ENCODE assay signal across 10 mouse cellular contexts in genomic region chr5:64029622-64030145, GRCm38 (mm10).
DNase-seq lines count a peak whose midpoint lies in the region; ATAC-seq and TF ChIP-seq lines count a peak whose summit lies in the region.
"Had no signal": no experiment of that assay in that cellular context is flagged by ENCODE, and none has a peak within 500 bp of the region (broad histone marks: within the 10 kb centered on the region; RNA-seq: fewer than 3 reads in every experiment).

No protein-coding gene starts in this region.

- 19% methylated on average over 7 of the region's 7 CpGs for WGBS in spleen, adult 2 months
- WGBS in bone marrow, adult 2 months: 13% methylated on average over 7 of the region's 7 CpGs
- 46% methylated on average over 7 of the region's 7 CpGs for WGBS in lung, embryonic 14.5 days

- DNase-seq in spleen, adult 2 months (ENCODE audit: low read depth in 1 of 2, low spot score in 2 of 2): peak; percentile 45 to 58
- no peak for DNase-seq in spleen, adult 12 weeks (ENCODE audit: low spot score)
- peak; percentile 45 for DNase-seq in lung, embryonic 14.5 days
- no peak for DNase-seq in ovary, postnatal 10 days (ENCODE audit: low spot score)
- no peak for DNase-seq in left cerebral cortex, postnatal 4 days
- no peak for DNase-seq in adrenal gland, adult (ENCODE audit: inconsistent age in 2 of 2, low spot score in 1 of 2)
- DNase-seq: retina, postnatal 1 day had no signal

- no peak for ATAC-seq in lung, embryonic 14.5 days (ENCODE audit: insufficient read depth)
- peak; percentile 90 for ATAC-seq in neutrophil, adult 5-6 weeks (ENCODE audit: extremely low read depth, insufficient number of reproducible peaks, low FRiP score, poor library complexity, severe bottlenecking)

- no peak overlapping the region for H3K9ac ChIP-seq in lung, embryonic 14.5 days

- TF ChIP-seq POLR2A in spleen, adult 2 months (IDR thresholded peaks at IDR 0.05; ENCODE audit: low read depth, low read length): no peak
- TF ChIP-seq POLR2A in bone marrow, adult 2 months (IDR thresholded peaks at IDR 0.05; ENCODE audit: borderline replicate concordance, control insufficient read depth, low read depth, low read length): no peak

- H3K36me3 ChIP-seq in spleen, adult 2 months (ENCODE audit: control insufficient read depth, insufficient read depth, low read length): no peaks in the 10 kb centered on the region
- H3K36me3 ChIP-seq in lung, embryonic 14.5 days (ENCODE audit: insufficient read depth): no peaks in the 10 kb centered on the region

- no peak overlapping the region for H3K4me3 ChIP-seq in spleen, adult 2 months (ENCODE audit: extremely low read depth, insufficient read depth, insufficient read length)
- no peak overlapping the region for H3K4me3 ChIP-seq in bone marrow, adult 2 months (replicated peaks; ENCODE audit: control insufficient read depth, low read depth, low read length)
- no peak overlapping the region for H3K4me3 ChIP-seq in lung, embryonic 14.5 days (ENCODE audit: low read depth, low read length)
- H3K4me3 ChIP-seq: layer of hippocampus, adult 2 months had no signal

- no peaks in the 10 kb centered on the region for H3K9me3 ChIP-seq in lung, embryonic 14.5 days (ENCODE audit: low read depth, low read length)

- no peaks in the 10 kb centered on the region for H3K27me3 ChIP-seq in spleen, adult 2 months (ENCODE audit: control insufficient read depth, insufficient read depth, low read length)
- H3K27me3 ChIP-seq in lung, embryonic 14.5 days (ENCODE audit: insufficient read depth, low read length): no peaks in the 10 kb centered on the region

- intact Hi-C loops in left cerebral cortex, postnatal 4 days (cut with DNase I): no loop called here

- peaks cover 8% of the 10 kb centered on the region for H3K4me1 ChIP-seq in spleen, adult 2 months (ENCODE audit: control insufficient read depth, insufficient read depth, insufficient read length)
- peaks cover 5% of the 10 kb centered on the region for H3K4me1 ChIP-seq in bone marrow, adult 2 months (ENCODE audit: control insufficient read depth, insufficient read depth, low read length)
- H3K4me1 ChIP-seq in lung, embryonic 14.5 days (ENCODE audit: insufficient read depth): no peaks in the 10 kb centered on the region

- no peak overlapping the region for H3K27ac ChIP-seq in spleen, adult 2 months (ENCODE audit: insufficient read depth, low read length)
- H3K27ac ChIP-seq in bone marrow, adult 2 months (ENCODE audit: control insufficient read depth, insufficient read depth, low read depth, low read length, poor library complexity): peak overlapping the region; percentile 93
- H3K27ac ChIP-seq in lung, embryonic 14.5 days (ENCODE audit: low read depth): no peak overlapping the region

- no peak for TF ChIP-seq CTCF in spleen, adult 2 months (IDR thresholded peaks at IDR 0.05; ENCODE audit: extremely low read depth, insufficient read depth, insufficient read length, insufficient replicate concordance)
- TF ChIP-seq CTCF in bone marrow, adult 2 months (IDR thresholded peaks at IDR 0.05; ENCODE audit: control insufficient read depth, insufficient read depth, low read length): no peak
- TF ChIP-seq CTCF in lung, embryonic 14.5 days (IDR thresholded peaks at IDR 0.05; ENCODE audit: low read depth): no peak

- no peak overlapping the region for H3K4me2 ChIP-seq in lung, embryonic 14.5 days

Comparison
In these comparisons a context has a peak if more than half of its experiments do, and no peak if none do; other contexts are left out.
1. DNase-seq: peak in spleen, adult 2 months (2 of 2) and lung, embryonic 14.5 days (single experiment); none in spleen, adult 12 weeks (single experiment), ovary, postnatal 10 days (single experiment), left cerebral cortex, postnatal 4 days (single experiment) and adrenal gland, adult (0 of 2).